ENCODE assay signal across 8 mouse cellular contexts in the genomic region with DNA sequence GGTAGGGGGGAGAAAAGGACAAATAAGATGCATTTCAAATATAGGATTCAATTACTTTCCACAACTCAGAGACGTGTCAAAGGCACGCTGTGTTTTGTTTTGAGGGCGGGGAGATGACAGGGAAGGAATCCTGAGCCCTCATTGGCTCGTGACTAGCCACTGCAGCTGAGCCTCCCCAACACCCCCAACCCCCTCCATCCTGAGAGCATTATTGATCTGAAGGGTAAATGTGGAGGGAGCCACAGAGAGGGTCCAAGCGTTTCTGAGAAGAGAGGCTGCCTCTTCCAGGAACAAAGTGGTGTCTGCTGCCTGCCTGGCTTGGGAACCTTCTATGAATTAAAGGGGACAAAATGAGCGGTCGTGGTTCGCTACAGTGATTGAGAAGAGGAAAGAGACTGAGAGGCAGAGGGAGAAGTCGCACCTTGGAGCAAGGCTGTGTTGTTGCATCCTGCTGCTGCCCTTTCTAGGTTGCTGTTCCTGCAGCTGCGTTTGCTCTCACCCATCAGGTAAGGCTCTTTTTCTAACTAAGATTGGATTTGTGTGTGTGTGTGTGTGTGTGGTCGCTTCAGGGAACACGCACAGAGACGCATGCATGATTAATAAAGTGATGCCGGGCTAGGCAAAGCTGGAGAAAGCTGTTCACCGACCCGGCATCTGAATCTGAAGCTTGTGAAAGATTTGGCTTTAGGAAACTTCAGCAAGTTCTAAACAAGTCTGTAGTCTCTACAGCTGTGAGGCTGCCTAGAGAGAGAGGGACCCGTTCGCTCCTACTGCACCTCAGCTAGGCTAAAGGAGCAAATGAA. TPM values are rescaled to one million over a fixed set of nuclear protein-coding genes. Genes with fewer than 3 reads are reported as not detected.
DNase-seq lines count a peak whose midpoint lies in the region; ATAC-seq and TF ChIP-seq lines count a peak whose summit lies in the region.

A gene (plus strand): TSS at position 405 of the 803 bp plus-strand sequence.

- no peaks in the 10 kb centered on the region for H3K4me1 ChIP-seq in heart, embryonic 10.5 days
- 0 out of 2 replicates have a peak, but pooled peaks cover 4% of the 10 kb centered on the region for H3K4me1 ChIP-seq in embryonic facial prominence, embryonic 10.5 days
- H3K4me1 ChIP-seq in hindbrain, postnatal 0 days (ENCODE audit: insufficient read depth, low read length): no peaks in the 10 kb centered on the region
- H3K4me1 ChIP-seq in midbrain, embryonic 10.5 days: peaks cover 6% of the 10 kb centered on the region
- H3K4me1 ChIP-seq in stomach, postnatal 0 days (replicated peaks; ENCODE audit: control insufficient read depth, insufficient read depth): no peaks in the 10 kb centered on the region

- no peak for TF ChIP-seq CTCF in hindbrain, postnatal 0 days (IDR thresholded peaks at IDR 0.05; ENCODE audit: low read depth)
- TF ChIP-seq CTCF in stomach, postnatal 0 days (IDR thresholded peaks at IDR 0.05; ENCODE audit: low read depth): no peak

- H3K36me3 ChIP-seq in heart, embryonic 10.5 days: no peaks in the 10 kb centered on the region
- no peaks in the 10 kb centered on the region for H3K36me3 ChIP-seq in embryonic facial prominence, embryonic 10.5 days (replicated peaks)
- H3K36me3 ChIP-seq in hindbrain, postnatal 0 days (ENCODE audit: insufficient read depth, low read length): no peaks in the 10 kb centered on the region
- no peaks in the 10 kb centered on the region for H3K36me3 ChIP-seq in midbrain, embryonic 10.5 days
- no peaks in the 10 kb centered on the region for H3K36me3 ChIP-seq in stomach, postnatal 0 days (ENCODE audit: control insufficient read depth, insufficient read depth, low read length)

- TF ChIP-seq EP300 in stomach, postnatal 0 days (optimal IDR thresholded peaks at IDR 0.05): no peak

- peak; percentile 95 for ATAC-seq in hindbrain, postnatal 0 days
- no peak for ATAC-seq in stomach, postnatal 0 days (ENCODE audit: low FRiP score, low TSS enrichment)

- 15% methylated on average over 18 of the region's 18 CpGs for WGBS in heart, embryonic 10.5 days
- 10% methylated on average over 18 of the region's 18 CpGs for WGBS in embryonic facial prominence, embryonic 10.5 days
- 2% methylated on average over 18 of the region's 18 CpGs for WGBS in hindbrain, postnatal 0 days
- WGBS in midbrain, embryonic 10.5 days: 8% methylated on average over 18 of the region's 18 CpGs
- 5% methylated on average over 18 of the region's 18 CpGs for WGBS in stomach, postnatal 0 days

- no peak within 1 kb of the TSS for H3K27ac ChIP-seq in heart, embryonic 10.5 days
- H3K27ac ChIP-seq in embryonic facial prominence, embryonic 10.5 days (replicated peaks): no peak within 1 kb of the TSS
- peak within 1 kb of the TSS; percentile 29 for H3K27ac ChIP-seq in hindbrain, postnatal 0 days
- 0 out of 2 replicates have a peak within 1 kb of the TSS, but pooled peaks have one; percentile 52 for H3K27ac ChIP-seq in midbrain, embryonic 10.5 days (replicated peaks)
- H3K27ac ChIP-seq in stomach, postnatal 0 days (replicated peaks): no peak within 1 kb of the TSS

- no peak for DNase-seq in heart, embryonic 10.5 days (ENCODE audit: low spot score)
- DNase-seq in heart, adult 8-10 months (ENCODE audit: low spot score): no peak
- DNase-seq in embryonic facial prominence, embryonic 10.5 days (ENCODE audit: low spot score): peak; percentile 39
- peak; percentile 69 for DNase-seq in hindbrain, postnatal 0 days (ENCODE audit: low spot score)
- DNase-seq in midbrain, embryonic 10.5 days (ENCODE audit: low spot score): peak; percentile 44
- DNase-seq in stomach, postnatal 0 days (ENCODE audit: low spot score): no peak
- DNase-seq in kidney, postnatal 25 days: no peak
- DNase-seq in ovary, postnatal 14 days (ENCODE audit: low spot score): no peak

- peak within 1 kb of the TSS; percentile 47 for H3K9ac ChIP-seq in hindbrain, postnatal 0 days (replicated peaks; ENCODE audit: low read length)
- H3K9ac ChIP-seq in stomach, postnatal 0 days (ENCODE audit: low read length): no peak within 1 kb of the TSS

- peak within 1 kb of the TSS; percentile 78 for H3K4me2 ChIP-seq in hindbrain, postnatal 0 days (ENCODE audit: low read depth, low read length)
- H3K4me2 ChIP-seq in stomach, postnatal 0 days (replicated peaks; ENCODE audit: low read depth): peak within 1 kb of the TSS; percentile 51

- H3K4me3 ChIP-seq in heart, embryonic 10.5 days: peak within 1 kb of the TSS; percentile 53
- peak within 1 kb of the TSS; percentile 56 for H3K4me3 ChIP-seq in embryonic facial prominence, embryonic 10.5 days
- peak within 1 kb of the TSS; percentile 51 for H3K4me3 ChIP-seq in hindbrain, postnatal 0 days (ENCODE audit: low read length)
- H3K4me3 ChIP-seq in midbrain, embryonic 10.5 days: peak within 1 kb of the TSS; percentile 55
- H3K4me3 ChIP-seq in stomach, postnatal 0 days (ENCODE audit: low read depth, low read length): peak within 1 kb of the TSS; percentile 20; the same call in 1 of the 2 replicates

- H3K9me3 ChIP-seq in heart, embryonic 10.5 days: no peaks in the 10 kb centered on the region
- H3K9me3 ChIP-seq in embryonic facial prominence, embryonic 10.5 days: no peaks in the 10 kb centered on the region
- H3K9me3 ChIP-seq in hindbrain, postnatal 0 days (ENCODE audit: low read length): no peaks in the 10 kb centered on the region
- no peaks in the 10 kb centered on the region for H3K9me3 ChIP-seq in midbrain, embryonic 10.5 days (replicated peaks)
- no peaks in the 10 kb centered on the region for H3K9me3 ChIP-seq in stomach, postnatal 0 days (ENCODE audit: control insufficient read depth, low read length)

- no peaks in the 10 kb centered on the region for H3K27me3 ChIP-seq in heart, embryonic 10.5 days (ENCODE audit: insufficient read depth, poor library complexity, severe bottlenecking)
- no peaks in the 10 kb centered on the region for H3K27me3 ChIP-seq in embryonic facial prominence, embryonic 10.5 days (replicated peaks; ENCODE audit: low read depth, poor library complexity, severe bottlenecking)
- no peaks in the 10 kb centered on the region for H3K27me3 ChIP-seq in hindbrain, postnatal 0 days (ENCODE audit: insufficient read depth, low read length)
- H3K27me3 ChIP-seq in midbrain, embryonic 10.5 days (ENCODE audit: low read depth, poor library complexity, severe bottlenecking): no peaks in the 10 kb centered on the region
- H3K27me3 ChIP-seq in stomach, postnatal 0 days (ENCODE audit: control insufficient read depth, insufficient read depth, low read length): no peaks in the 10 kb centered on the region

RNA-seq across cellular contexts. Expression of the gene that starts here (rescaled TPM):
- polyA plus RNA-seq in heart, embryonic 10.5 days (2016; fragmentation: Nextera tagmentation; extraction: Ambion mirVana): 0.03 and 0.14 TPM in 2 replicates
- not detected for total RNA-seq in heart, adult 8-10 months (2022)
- polyA plus RNA-seq in embryonic facial prominence, embryonic 10.5 days (2016; fragmentation: Nextera tagmentation; extraction: Ambion mirVana): 0.11 and 0.21 TPM in 2 replicates
- total RNA-seq in hindbrain, postnatal 0 days (2014; rRNA removed): 10.6 and 10.9 TPM in 2 replicates
- polyA plus RNA-seq in hindbrain, postnatal 0 days (2015; fragmentation: Nextera tagmentation; extraction: Ambion mirVana): 8.2 and 10.4 TPM in 2 replicates
- polyA plus RNA-seq in midbrain, embryonic 10.5 days (2016; fragmentation: Nextera tagmentation; extraction: Ambion mirVana): 0.27 and 0.48 TPM in 2 replicates
- 0.12 and 0.16 TPM in 2 replicates for polyA plus RNA-seq in stomach, postnatal 0 days (2015; fragmentation: Nextera tagmentation; extraction: Ambion mirVana)

Comparison
In these comparisons a context has a peak if more than half of its experiments do, and no peak if none do; other contexts are left out.
1. RNA of the gene that starts here (total RNA-seq): 10.6 to 10.9 TPM in hindbrain, postnatal 0 days; not detected in heart, adult 8-10 months; every median in the first group is over 10 times any median in the second.
2. Peak in DNase-seq and H3K4me3 ChIP-seq in embryonic facial prominence, embryonic 10.5 days; RNA of the gene not detected or under 1 TPM.
3. Peak in DNase-seq, H3K4me3 ChIP-seq and H3K27ac ChIP-seq in midbrain, embryonic 10.5 days; RNA of the gene not detected or under 1 TPM.
4. Peak in every context shown above with its lines, with median percentiles within 50 percentile points of each other: H3K4me3 ChIP-seq.